Mouse (Mus musculus) lung, embryonic 15.5 days (tissue): ENCODE results near the gene Zer1. TPM values are rescaled to one million over a fixed set of nuclear protein-coding genes. Genes with fewer than 3 reads are reported as not detected.
"Not testable (repeated sequence)": the region's sequence is repeated elsewhere in the genome, so short reads cannot be mapped to it uniquely, and the experiment has no call there.

Experiments
- ATAC-seq: fragments of 200-750 bp; cut with Nextera tagmentation; 2 replicates; pipeline ENCODE4 v1.8.0; 2017; ENCODE audit warnings: moderate number of reproducible peaks, borderline replicate concordance; ENCODE audit not compliant: low FRiP score, low TSS enrichment; ENCODE audit errors: extremely low read depth
- H3K27ac ChIP-seq: fragments of 300-500 bp; sonication (generic); 2 replicates; pipeline ENCODE4 v1.5.1; 2015; ENCODE audit warnings: moderate library complexity, mild to moderate bottlenecking, inconsistent platforms
- H3K27me3 ChIP-seq: fragments of 300-500 bp; sonication (generic); 2 replicates; pipeline ENCODE4 v1.6.1; 2015; ENCODE audit warnings: inconsistent platforms
- H3K36me3 ChIP-seq: fragments of 300-500 bp; sonication (generic); 2 replicates; pipeline ENCODE4 v1.6.1; 2015; ENCODE audit warnings: inconsistent platforms
- H3K4me1 ChIP-seq: fragments of 300-500 bp; sonication (generic); 2 replicates; pipeline ENCODE4 v1.6.1; 2015; ENCODE audit warnings: inconsistent platforms
- H3K4me2 ChIP-seq: fragments of 300-500 bp; sonication (generic); 2 replicates; pipeline ENCODE4 v1.6.1; 2015; ENCODE audit warnings: inconsistent platforms, mild to moderate bottlenecking, moderate library complexity
- H3K4me3 ChIP-seq: fragments of 300-500 bp; sonication (generic); 2 replicates; pipeline ENCODE4 v1.5.1; 2015; ENCODE audit warnings: mild to moderate bottlenecking, inconsistent platforms
- H3K9ac ChIP-seq: fragments of 300-500 bp; sonication (generic); 2 replicates; pipeline ENCODE4 v1.6.1; 2015; ENCODE audit warnings: inconsistent platforms
- H3K9me3 ChIP-seq: fragments of 300-500 bp; sonication (generic); 2 replicates; pipeline ENCODE4 v1.6.1; 2016; ENCODE audit warnings: inconsistent platforms
- whole genome bisulfite sequencing: fragments of 180-500 bp; shearing (Covaris S2); methylation state at CpG from one replicate; pipeline ENCODE4 v1.1.7; 2015; 5-methylcytosine and 5-hydroxymethylcytosine counted together
- polyA plus RNA-seq: library from polyadenylated mRNA; unstranded; fragments of >200 nt; fragmentation: Nextera tagmentation; extraction: Ambion mirVana; gene quantifications from 2 replicates; pipeline ENCODE4 v1.2.1, GENCODE M21; 2015

Gene Zer1
- polyA plus RNA-seq, 1 experiment from 2014 or later = 8.1 TPM

GRCm38 (mm10) chr2:30061215-30062166, 62.9 kb downstream of the Zer1 start:
- Histone ChIP-seq H3K4me2 (peak overlapping the region; percentile 89), H3K4me1 (peaks cover 32% of the 10 kb centered on the region), H3K4me3 (peak overlapping the region; percentile 65), H3K36me3 (no peaks in the 10 kb centered on the region), H3K9me3 (no peaks in the 10 kb centered on the region), H3K9ac (peak overlapping the region; percentile 59), H3K27ac (peak overlapping the region; percentile 98), H3K27me3 (no peaks in the 10 kb centered on the region)
- ATAC-seq = peak; percentile 44
- WGBS = 7% methylated on average over 36 of the region's 37 CpGs

- no peaks in the 10 kb centered on the region for H3K36me3 ChIP-seq
- no peak overlapping the region for H3K4me2 ChIP-seq
- no peak for ATAC-seq
- no peak overlapping the region for H3K27ac ChIP-seq
- no peaks in the 10 kb centered on the region for H3K27me3 ChIP-seq
- H3K4me1 ChIP-seq = peaks cover 10% of the 10 kb centered on the region
- no peaks in the 10 kb centered on the region for H3K9me3 ChIP-seq
- H3K9ac ChIP-seq = no peak overlapping the region
- 56% methylated on average over 5 of the region's 5 CpGs for WGBS
- H3K4me3 ChIP-seq = no peak overlapping the region
Measured at GRCm38 (mm10) chr2:30058418-30058817, 66.0 kb downstream of the Zer1 start.

- no peak within 1 kb of the TSS for H3K9ac ChIP-seq
- no peaks in the 10 kb centered on the region for H3K36me3 ChIP-seq
- 39% methylated on average over 12 of the region's 12 CpGs for WGBS
- ATAC-seq = no peak
- H3K27me3 ChIP-seq = no peaks in the 10 kb centered on the region
- H3K4me1 ChIP-seq = peaks cover 8% of the 10 kb centered on the region; the same call in 1 of the 2 replicates
- H3K27ac ChIP-seq = no peak within 1 kb of the TSS
- no peak within 1 kb of the TSS for H3K4me3 ChIP-seq
- no peaks in the 10 kb centered on the region for H3K9me3 ChIP-seq
- H3K4me2 ChIP-seq = no peak within 1 kb of the TSS
Measured at GRCm38 (mm10) chr2:30057223-30057904, 67.0 kb downstream of the Zer1 start, which contains the start of gene Set. Gene Set, plus strand, starts transcription at chr2:30057378.

- H3K4me1 ChIP-seq = peaks cover 8% of the 10 kb centered on the region; the same call in 1 of the 2 replicates
- no peak overlapping the region for H3K9ac ChIP-seq
- no peak overlapping the region for H3K4me2 ChIP-seq
- WGBS = 78% methylated on average over 3 of the region's 3 CpGs
- no peak overlapping the region for H3K4me3 ChIP-seq
- H3K36me3 ChIP-seq = no peaks in the 10 kb centered on the region
- no peak for ATAC-seq
- H3K9me3 ChIP-seq = no peaks in the 10 kb centered on the region
- no peak overlapping the region for H3K27ac ChIP-seq
- H3K27me3 ChIP-seq = no peaks in the 10 kb centered on the region
Measured at GRCm38 (mm10) chr2:30056736-30057135, 67.6 kb downstream of the Zer1 start.

- not testable (repeated sequence) for H3K9me3 ChIP-seq, H3K4me2 ChIP-seq, H3K9ac ChIP-seq, H3K4me3 ChIP-seq, H3K4me1 ChIP-seq, ATAC-seq, H3K27ac ChIP-seq, H3K36me3 ChIP-seq, H3K27me3 ChIP-seq
- 86% methylated on average over 3 of the region's 3 CpGs for WGBS
Measured at GRCm38 (mm10) chr2:30055310-30055709, 69.1 kb downstream of the Zer1 start.

- WGBS = 38% methylated on average over 6 of the region's 6 CpGs
- no peak for ATAC-seq
- Histone ChIP-seq H3K27ac (no peak overlapping the region), H3K4me2 (no peak overlapping the region), H3K9me3 (no peaks in the 10 kb centered on the region), H3K4me3 (no peak overlapping the region), H3K9ac (no peak overlapping the region), H3K4me1 (no peaks in the 10 kb centered on the region), H3K27me3 (no peaks in the 10 kb centered on the region), H3K36me3 (no peaks in the 10 kb centered on the region)
Measured at GRCm38 (mm10) chr2:30051992-30052761, 72.2 kb downstream of the Zer1 start.

- WGBS = 74% methylated on average over 3 of the region's 3 CpGs
- Histone ChIP-seq H3K9ac (no peak overlapping the region), H3K4me3 (no peak overlapping the region), H3K36me3 (0 out of 2 replicates have a peak, but pooled peaks cover 2% of the 10 kb centered on the region), H3K9me3 (no peaks in the 10 kb centered on the region), H3K4me2 (no peak overlapping the region), H3K27me3 (no peaks in the 10 kb centered on the region), H3K27ac (no peak overlapping the region), H3K4me1 (no peaks in the 10 kb centered on the region)
- no peak for ATAC-seq
Measured at GRCm38 (mm10) chr2:30049831-30050230, 74.6 kb downstream of the Zer1 start.

GRCm38 (mm10) chr2:30048699-30049388, 75.5 kb downstream of the Zer1 start, which contains the start of gene Wdr34:
Gene Wdr34, minus strand, starts transcription at chr2:30048881.
- peak within 1 kb of the TSS; percentile 57 for H3K9ac ChIP-seq
- under 1% methylated on average over 54 of the region's 54 CpGs for WGBS
- peak within 1 kb of the TSS; percentile 61 for H3K4me3 ChIP-seq
- no peaks in the 10 kb centered on the region for H3K9me3 ChIP-seq
- no peaks in the 10 kb centered on the region for H3K4me1 ChIP-seq
- H3K27me3 ChIP-seq = no peaks in the 10 kb centered on the region
- H3K36me3 ChIP-seq = 0 out of 2 replicates have a peak, but pooled peaks cover 2% of the 10 kb centered on the region
- ATAC-seq = peak; percentile 95
- H3K27ac ChIP-seq = peak within 1 kb of the TSS; percentile 90
- peak within 1 kb of the TSS; percentile 71 for H3K4me2 ChIP-seq

GRCm38 (mm10) chr2:30048101-30048501, 76.3 kb downstream of the Zer1 start:
- Histone ChIP-seq H3K9me3 (no peaks in the 10 kb centered on the region), H3K36me3 (0 out of 2 replicates have a peak, but pooled peaks cover 2% of the 10 kb centered on the region), H3K9ac (peak overlapping the region; percentile 57), H3K4me1 (no peaks in the 10 kb centered on the region), H3K27ac (peak overlapping the region; percentile 90; the same call in 1 of the 2 replicates), H3K4me3 (peak overlapping the region; percentile 61), H3K4me2 (peak overlapping the region; percentile 71), H3K27me3 (no peaks in the 10 kb centered on the region)
- ATAC-seq = no peak
- 56% methylated on average over 11 of the region's 11 CpGs for WGBS
